Mouse (Mus musculus) retina, embryonic 14.5 days (tissue): Measurements from ENCODE around the gene Slc16a5.

ENCODE experiments used
- DNase-seq: peaks from one replicate; pipeline ENCODE4 v3.0.0-alpha.2; 2015; ENCODE audit warnings: low spot score

The Slc16a5 gene

GRCm38 (mm10) chr11:115515021-115515420 lies 52.7 kb downstream of the Slc16a5 start:
- DNase-seq, result no peak

- DNase-seq, result no peak
Measured at GRCm38 (mm10) chr11:115516942-115517341, 54.7 kb downstream of the Slc16a5 start.

GRCm38 (mm10) chr11:115518693-115519092 lies 56.4 kb downstream of the Slc16a5 start:
- DNase-seq, result no peak

- DNase-seq, result no peak
Measured at GRCm38 (mm10) chr11:115519581-115519980, 57.3 kb downstream of the Slc16a5 start.

- DNase-seq, result no peak
Measured at GRCm38 (mm10) chr11:115520218-115520617, 57.9 kb downstream of the Slc16a5 start.

GRCm38 (mm10) chr11:115521080-115521479 lies 58.8 kb downstream of the Slc16a5 start:
- no peak for DNase-seq

- DNase-seq, result no peak
Measured at GRCm38 (mm10) chr11:115522238-115522637, 60.0 kb downstream of the Slc16a5 start.

GRCm38 (mm10) chr11:115522703-115523102 lies 60.4 kb downstream of the Slc16a5 start:
- DNase-seq, result no peak
